Mouse (Mus musculus): Measurements from ENCODE around the gene Slc39a3. TPM values are rescaled to one million over a fixed set of nuclear protein-coding genes. Genes with fewer than 3 reads are reported as not detected.
"Not testable (repeated sequence)": the region's sequence is repeated elsewhere in the genome, so short reads cannot be mapped to it uniquely, and the experiment has no call there.

The Slc39a3 gene
- total RNA-seq, 2 experiments from 2014 or later = 60.8 to 66.1 TPM

DNA sequence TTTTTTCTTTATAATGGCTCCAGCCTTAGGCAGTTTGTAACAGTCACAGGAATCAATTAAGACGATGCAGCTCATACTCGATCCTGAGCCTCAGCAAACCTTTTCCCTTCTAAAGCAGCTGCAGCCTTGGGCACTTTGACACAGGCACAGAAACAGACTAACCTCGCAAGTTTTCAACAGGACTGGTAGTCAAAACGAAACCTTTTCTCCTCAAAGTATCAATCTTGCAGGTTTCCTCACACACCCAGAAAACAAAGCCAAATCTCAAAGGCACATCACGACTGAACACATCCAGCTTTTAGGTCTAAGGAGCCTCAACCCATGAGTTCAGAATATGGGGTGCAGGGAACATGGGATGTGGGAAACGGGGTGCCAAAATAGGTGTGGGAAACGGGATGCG, 39.9 kb downstream of the Slc39a3 start:
- no peak overlapping the region for H3K4me3 ChIP-seq
- no peak for TF ChIP-seq CTCF (conservative IDR thresholded peaks at IDR 0.05)
- no peak for DNase-seq (ENCODE audit: low spot score in 2 of 2)
- peak overlapping the region; percentile 70 for H3K27ac ChIP-seq

DNA sequence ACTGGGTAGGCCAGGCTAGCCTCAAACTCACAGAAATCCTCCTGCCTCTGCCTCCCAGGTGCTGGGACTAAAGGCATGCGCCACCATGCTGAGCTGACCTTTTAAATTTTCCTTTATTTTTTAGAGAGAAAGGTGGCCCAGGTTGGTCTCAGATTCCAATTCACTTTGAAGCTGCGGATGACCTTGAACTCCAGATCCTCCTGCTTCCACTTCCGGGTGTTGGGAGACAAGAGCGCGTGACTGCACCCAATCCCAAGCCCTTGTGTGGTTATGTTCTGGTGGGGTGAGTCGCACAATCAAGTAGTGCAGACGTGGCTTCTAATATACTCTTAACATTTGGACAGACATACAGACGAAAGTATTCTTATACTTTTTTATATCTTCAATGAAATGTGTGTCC, 40.7 kb downstream of the Slc39a3 start:
- no peak for DNase-seq (ENCODE audit: low spot score in 2 of 2)
- H3K4me3 ChIP-seq = no peak overlapping the region
- no peak overlapping the region for H3K27ac ChIP-seq
- TF ChIP-seq CTCF (conservative IDR thresholded peaks at IDR 0.05) = no peak

GRCm38 (mm10) chr10:80995091-80995632, 42.1 kb downstream of the Slc39a3 start:
- peak; percentile 99 for TF ChIP-seq CTCF (conservative IDR thresholded peaks at IDR 0.05)
- Histone ChIP-seq H3K27ac (peak overlapping the region; percentile 59; the same call in 1 of the 2 replicates), H3K4me3 (peak overlapping the region; percentile 37)
- peak; percentile 86 to 90 for DNase-seq (ENCODE audit: low spot score in 2 of 2)

DNA sequence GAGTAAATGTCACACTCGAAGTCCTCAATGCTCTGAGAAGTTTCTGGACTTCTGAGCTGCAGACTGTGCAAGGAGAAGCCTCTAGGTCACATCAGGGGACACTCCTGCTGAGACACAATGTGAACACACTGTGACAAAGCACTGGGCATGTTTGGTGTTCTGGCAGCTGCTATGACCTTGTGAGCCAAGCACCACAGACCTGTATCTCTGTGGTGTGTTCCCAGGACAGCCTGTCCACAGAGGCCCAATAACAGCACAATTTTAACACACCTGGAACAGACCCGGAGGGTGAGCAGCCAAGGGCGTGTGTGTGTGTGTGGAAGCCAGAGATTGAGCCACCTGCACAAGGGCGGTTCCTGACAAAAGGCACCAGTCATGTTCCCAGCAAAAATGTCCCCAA, 42.6 kb downstream of the Slc39a3 start:
- H3K4me3 ChIP-seq = peak overlapping the region; percentile 37; the same call in 1 of the 2 replicates
- TF ChIP-seq CTCF (conservative IDR thresholded peaks at IDR 0.05) = no peak
- DNase-seq (ENCODE audit: low spot score in 2 of 2) = no peak
- peak overlapping the region; percentile 59 for H3K27ac ChIP-seq

DNA sequence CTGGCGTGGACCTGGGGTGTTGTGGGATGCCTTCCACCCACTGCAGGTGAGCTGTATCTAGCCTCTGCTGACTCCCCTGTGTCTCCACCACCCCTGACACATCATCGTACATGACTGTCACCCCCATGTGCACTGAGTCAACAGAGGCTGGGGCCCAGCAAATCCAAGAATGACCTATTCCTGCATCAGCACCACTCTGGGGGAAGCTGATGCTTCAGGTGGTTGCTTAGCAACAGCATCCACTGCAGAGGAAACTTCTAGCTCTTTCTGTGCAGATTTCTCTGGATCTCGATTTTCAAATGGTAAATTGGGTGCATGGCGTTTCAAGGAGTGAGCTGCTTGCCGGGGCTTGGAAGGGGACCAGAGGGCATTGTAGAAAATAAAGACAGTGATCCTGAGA, 44.0 kb downstream of the Slc39a3 start:
- Histone ChIP-seq H3K27ac (peak overlapping the region; percentile 36; the same call in 1 of the 2 replicates), H3K4me3 (no peak overlapping the region)
- DNase-seq (ENCODE audit: low spot score in 2 of 2) = no peak

GRCm38 (mm10) chr10:80991945-80992344, 45.3 kb downstream of the Slc39a3 start:
- Histone ChIP-seq H3K4me3 (no peak overlapping the region), H3K27ac (peak overlapping the region; percentile 46; the same call in 1 of the 2 replicates)
- DNase-seq (ENCODE audit: low spot score in 2 of 2) = no peak
- no peak for TF ChIP-seq CTCF (conservative IDR thresholded peaks at IDR 0.05)

More for the DNA sequence above, 44.0 kb downstream of the Slc39a3 start:
- no peak for TF ChIP-seq CTCF (conservative IDR thresholded peaks at IDR 0.05)

DNA sequence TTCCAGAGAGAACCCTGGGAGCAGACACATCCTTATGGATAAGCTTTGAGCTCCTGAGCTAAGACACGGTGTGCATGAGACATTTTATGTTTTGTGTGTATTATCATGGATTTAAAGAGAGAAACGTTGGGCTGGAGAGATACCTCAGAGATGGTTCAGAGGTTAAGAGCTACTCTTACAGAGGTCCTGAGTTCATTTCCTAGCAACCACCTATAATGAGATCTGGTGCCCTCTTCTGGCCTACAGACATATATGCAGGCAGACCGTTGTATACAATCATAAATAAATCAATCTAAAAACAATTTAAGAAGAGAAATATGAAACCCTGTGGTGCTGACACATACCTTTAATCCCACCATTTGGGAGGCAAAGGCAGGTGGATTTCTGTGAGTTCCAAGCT, 46.2 kb downstream of the Slc39a3 start:
- Histone ChIP-seq H3K4me3 (no peak overlapping the region), H3K27ac (no peak overlapping the region)
- DNase-seq (ENCODE audit: low spot score in 2 of 2) = no peak
- TF ChIP-seq CTCF (conservative IDR thresholded peaks at IDR 0.05) = peak; percentile 79

GRCm38 (mm10) chr10:80990406-80990805, 46.8 kb downstream of the Slc39a3 start:
- TF ChIP-seq CTCF (conservative IDR thresholded peaks at IDR 0.05) = no peak

DNA sequence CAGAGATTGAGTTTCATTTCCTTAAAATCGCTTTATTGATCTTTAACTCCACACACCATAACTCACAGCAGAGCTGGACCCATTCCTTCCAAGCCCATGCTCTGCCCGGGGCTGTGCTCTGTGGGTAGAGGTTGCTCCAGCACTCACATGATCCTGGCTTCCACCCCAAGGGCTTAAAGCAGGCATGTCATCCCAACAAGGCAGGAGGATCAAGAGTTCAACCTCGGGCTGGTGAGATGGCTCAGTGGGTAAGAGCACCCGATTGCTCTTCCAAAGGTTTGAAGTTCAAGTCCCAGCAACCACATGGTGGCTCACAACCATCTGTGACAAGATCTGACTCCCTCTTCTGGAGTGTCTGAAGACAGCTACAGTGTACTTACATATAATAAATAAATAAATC, 47.4 kb downstream of the Slc39a3 start:
- DNase-seq (ENCODE audit: low spot score in 2 of 2); H3K27ac ChIP-seq: not testable (repeated sequence)

More at GRCm38 (mm10) chr10:80990406-80990805, 46.8 kb downstream of the Slc39a3 start:
- no peak for DNase-seq (ENCODE audit: low spot score in 2 of 2)
- Histone ChIP-seq H3K4me3 (no peak overlapping the region), H3K27ac (no peak overlapping the region)

DNA sequence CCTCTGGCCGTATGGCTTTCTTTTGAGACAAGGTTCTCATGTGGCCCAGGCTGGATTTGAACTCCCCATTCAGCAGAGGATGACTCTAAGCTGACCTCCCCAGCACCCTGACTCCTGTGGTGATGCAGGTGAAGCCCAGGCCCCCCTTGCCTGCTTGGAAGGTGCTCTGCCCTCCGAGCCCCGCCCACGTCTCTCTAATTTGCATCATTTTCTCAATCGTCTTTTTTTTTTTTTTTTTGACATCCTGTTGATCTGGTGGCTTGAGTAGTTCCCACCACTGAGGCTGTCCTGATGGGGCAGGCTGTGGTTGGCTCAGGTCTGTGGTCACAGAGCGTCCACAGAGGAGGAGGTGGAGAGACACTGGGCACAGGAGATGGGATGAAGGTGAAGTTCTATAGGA, 47.8 kb downstream of the Slc39a3 start:
- no peak overlapping the region for H3K27ac ChIP-seq
- H3K4me3 ChIP-seq = no peak overlapping the region
- TF ChIP-seq CTCF (conservative IDR thresholded peaks at IDR 0.05) = no peak
- DNase-seq (ENCODE audit: low spot score in 2 of 2) = no peak

More for the DNA sequence above, 47.4 kb downstream of the Slc39a3 start:
- not testable (repeated sequence) for H3K4me3 ChIP-seq

DNA sequence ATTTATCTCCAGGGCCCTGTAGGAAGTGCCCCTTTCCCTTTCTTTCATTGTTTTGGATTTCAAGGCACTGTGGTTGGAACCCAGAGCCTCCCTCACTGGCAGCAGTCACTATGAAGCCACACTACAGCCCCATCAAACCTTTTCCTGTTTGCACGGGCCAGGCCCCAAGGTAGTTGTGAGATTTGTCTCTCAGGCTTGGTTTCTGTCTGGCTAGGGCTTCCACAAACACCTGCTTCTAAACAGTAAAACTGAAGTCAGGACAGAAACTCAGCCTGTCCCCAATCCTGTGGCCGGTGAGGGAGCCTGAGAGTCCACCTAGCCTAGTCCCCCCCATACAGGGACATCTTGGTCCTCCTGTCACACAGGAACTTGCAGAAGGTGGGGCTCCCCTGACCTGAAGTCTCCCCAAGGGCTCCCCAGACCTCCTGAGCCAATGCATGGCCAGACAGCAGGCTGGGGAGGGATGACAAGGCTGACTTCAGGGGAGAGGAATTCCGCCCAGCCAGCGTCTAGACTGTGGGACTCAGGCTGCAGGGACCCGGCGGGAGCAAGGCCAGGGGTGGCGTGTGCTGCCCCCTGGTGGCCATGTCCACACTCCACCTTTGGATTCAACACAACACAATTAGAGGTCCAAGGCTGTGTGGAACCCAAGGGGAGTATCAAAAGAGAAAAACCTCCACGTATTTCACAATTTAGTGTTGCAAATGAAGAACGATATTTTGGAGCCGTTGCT, 49.4 kb downstream of the Slc39a3 start:
- H3K4me3 ChIP-seq = no peak overlapping the region
- TF ChIP-seq CTCF (conservative IDR thresholded peaks at IDR 0.05) = peak; percentile 97
- peak in 1 of 2 experiments; percentile 76 for DNase-seq (ENCODE audit: low spot score in 2 of 2)
- no peak overlapping the region for H3K27ac ChIP-seq

DNA sequence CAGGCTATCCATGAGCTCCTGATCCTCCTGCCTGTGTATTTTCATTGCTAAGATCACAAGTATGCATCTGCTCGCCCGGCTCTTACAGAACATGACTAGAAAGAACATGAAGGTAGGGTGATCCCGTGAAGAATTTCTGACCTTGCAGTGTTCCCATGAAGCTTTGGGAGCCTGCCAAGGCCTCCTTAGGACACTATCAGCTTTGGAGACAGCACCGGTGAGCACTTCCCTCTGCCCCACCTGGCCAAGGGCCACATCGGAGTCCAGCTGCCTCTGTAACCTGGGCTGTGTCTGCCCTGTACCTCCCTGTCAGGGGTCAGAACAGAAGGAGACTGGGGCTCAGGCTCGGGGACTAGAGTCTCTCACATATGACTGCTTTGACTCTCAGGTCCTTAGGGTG, 50.5 kb downstream of the Slc39a3 start:
- no peak for TF ChIP-seq CTCF (conservative IDR thresholded peaks at IDR 0.05)
- H3K4me3 ChIP-seq = no peak overlapping the region
- no peak for DNase-seq (ENCODE audit: low spot score in 2 of 2)
- H3K27ac ChIP-seq = no peak overlapping the region

GRCm38 (mm10) chr10:80985970-80986701, 51.1 kb downstream of the Slc39a3 start:
- no peak for DNase-seq (ENCODE audit: low spot score in 2 of 2)
- Histone ChIP-seq H3K4me3 (peak overlapping the region; percentile 53), H3K27ac (peak overlapping the region; percentile 61)
- TF ChIP-seq CTCF (conservative IDR thresholded peaks at IDR 0.05) = no peak

Data from layer of hippocampus, adult 2 months (tissue).